Mouse (Mus musculus) megakaryocyte, embryonic 14.5 days (primary cell): Measurements from ENCODE around the gene Myadml2. TPM values are rescaled to one million over a fixed set of nuclear protein-coding genes. Genes with fewer than 3 reads are reported as not detected.
A peak's percentile ranks its signal among the peaks of the same experiment; 100 is the strongest.

Experiments used
- H3K27me3 ChIP-seq: replicated peaks from 2 replicates; pipeline ENCODE3; 2012; ENCODE audit warnings: inconsistent platforms
- H3K36me3 ChIP-seq: replicated peaks from 2 replicates; pipeline ENCODE3; 2012; ENCODE audit warnings: low read length, inconsistent platforms, mixed read lengths
- H3K4me1 ChIP-seq: 2 replicates; pipeline ENCODE4 v1.6.1; 2012; ENCODE audit warnings: inconsistent platforms
- H3K4me3 ChIP-seq: replicated peaks from 2 replicates; pipeline ENCODE3; 2012; ENCODE audit warnings: moderate library complexity, mild to moderate bottlenecking, inconsistent platforms
- H3K9me3 ChIP-seq: 2 replicates; pipeline ENCODE4 v1.6.1; 2012; ENCODE audit warnings: inconsistent platforms
- FLI1 ChIP-seq: IDR thresholded peaks from 2 replicates; pipeline ENCODE4 v1.6.1; 2012; ENCODE audit warnings: low read length, inconsistent platforms, mixed read lengths
- GATA1 ChIP-seq: IDR thresholded peaks from 3 replicates; pipeline ENCODE4 v1.6.1; 2012; ENCODE audit warnings: mixed read lengths, low read length, inconsistent platforms, borderline replicate concordance
- polyA plus RNA-seq: library from polyadenylated mRNA; stranded (reverse); fragments of >175 nt; gene quantifications from 2 replicates; pipeline ENCODE4 v1.2.3, GENCODE M21; 2012; ENCODE audit warnings: low replicate concordance; ENCODE audit not compliant: insufficient read depth

Myadml2 gene
- polyA plus RNA-seq, 1 experiment = 0.44 TPM

GRCm38 (mm10) chr11:120661076-120661460 is 13.1 kb upstream of the Myadml2 start, which contains the start of gene Notum:
TSS of gene Notum (minus strand) at chr11:120661175.
- no peak for TF ChIP-seq GATA1
- TF ChIP-seq FLI1 = no peak
- peak within 1 kb of the TSS; percentile 91 for H3K4me3 ChIP-seq
- H3K36me3 ChIP-seq = no peaks in the 10 kb centered on the region
- peaks cover 45% of the 10 kb centered on the region for H3K4me1 ChIP-seq
- H3K9me3 ChIP-seq = no peaks in the 10 kb centered on the region
- peaks cover 96% of the 10 kb centered on the region for H3K27me3 ChIP-seq

DNA sequence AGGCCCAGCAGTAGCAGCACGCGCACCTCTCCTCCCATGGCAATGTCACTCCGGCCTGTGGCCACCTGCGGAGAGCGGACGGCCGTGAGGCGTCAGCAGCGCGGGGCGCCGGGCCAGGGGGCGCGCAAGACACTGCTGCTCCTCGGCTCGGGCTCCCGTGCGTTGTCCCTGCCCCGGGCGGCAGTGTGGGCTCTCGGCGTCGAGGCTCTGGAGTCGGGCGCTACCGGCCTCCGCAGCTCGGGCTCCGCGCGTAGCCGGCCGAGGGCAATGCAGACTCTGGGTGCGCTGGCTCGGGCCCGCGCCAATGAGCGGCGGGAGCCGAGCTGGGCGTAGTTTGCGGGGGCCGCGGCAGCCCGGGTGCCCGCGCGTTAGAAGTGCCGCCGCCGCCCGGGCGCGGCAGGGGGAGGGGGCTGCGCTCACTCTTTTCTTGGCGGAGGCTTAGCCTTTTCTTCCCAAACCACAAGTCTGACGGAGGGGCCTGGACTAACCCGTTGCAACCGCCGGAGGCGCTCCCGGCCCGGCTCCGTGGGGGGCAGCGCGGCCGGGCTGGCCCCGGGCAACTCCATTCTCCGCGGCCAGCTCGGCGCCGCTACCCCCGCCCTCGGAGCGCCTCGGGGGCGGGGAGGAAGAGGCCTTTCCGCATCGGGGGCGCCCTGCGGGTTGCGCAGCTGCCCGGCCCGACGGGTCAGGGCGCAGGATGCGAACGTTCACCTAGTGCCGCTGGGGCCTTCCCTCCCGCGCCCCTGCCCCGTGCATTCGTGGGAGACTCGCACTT is 12.5 kb upstream of the Myadml2 start:
- peaks cover 98% of the 10 kb centered on the region for H3K27me3 ChIP-seq

GRCm38 (mm10) chr11:120659509-120660300 is 11.7 kb upstream of the Myadml2 start:
- no peaks in the 10 kb centered on the region for H3K9me3 ChIP-seq
- TF ChIP-seq FLI1 (no peak), GATA1 (no peak)
- H3K4me3 ChIP-seq = peak overlapping the region; percentile 91
- H3K27me3 ChIP-seq = peaks cover 95% of the 10 kb centered on the region
- H3K36me3 ChIP-seq = no peaks in the 10 kb centered on the region
- peaks cover 41% of the 10 kb centered on the region for H3K4me1 ChIP-seq

More for the DNA sequence above, 12.5 kb upstream of the Myadml2 start:
- Histone ChIP-seq H3K4me3 (peak overlapping the region; percentile 91), H3K4me1 (peaks cover 43% of the 10 kb centered on the region), H3K9me3 (no peaks in the 10 kb centered on the region), H3K36me3 (no peaks in the 10 kb centered on the region)
- TF ChIP-seq FLI1 (no peak), GATA1 (no peak)

DNA sequence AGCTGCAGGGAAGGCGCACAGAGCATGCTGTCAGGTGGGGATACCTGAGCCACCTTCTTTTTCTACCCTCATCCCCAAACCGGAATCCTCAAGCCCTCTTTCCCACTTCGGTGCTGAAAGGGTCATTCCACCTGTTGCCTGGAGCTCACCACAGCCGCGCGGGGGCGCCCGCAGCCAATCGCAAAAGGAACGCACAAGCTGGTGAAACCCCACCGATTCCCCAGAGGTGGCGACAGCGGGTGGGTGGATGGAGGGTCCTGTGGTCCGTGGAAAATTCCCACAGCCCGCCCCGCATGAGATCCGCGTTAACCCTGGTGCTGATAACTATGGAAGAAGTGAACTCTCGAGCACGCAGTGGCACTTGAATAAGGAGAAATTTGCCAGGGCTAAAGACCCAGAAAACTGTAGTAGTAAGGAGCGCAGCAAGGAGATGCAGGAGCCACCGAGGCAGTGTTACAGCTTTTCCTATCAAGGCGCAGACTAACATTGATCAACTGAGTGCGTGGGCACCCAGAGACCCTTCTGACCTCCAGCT is 11.0 kb upstream of the Myadml2 start:
- peaks cover 49% of the 10 kb centered on the region for H3K4me1 ChIP-seq
- TF ChIP-seq FLI1 (no peak), GATA1 (no peak)
- H3K27me3 ChIP-seq = peaks cover 97% of the 10 kb centered on the region
- peak overlapping the region; percentile 77 for H3K4me3 ChIP-seq
- H3K9me3 ChIP-seq = no peaks in the 10 kb centered on the region
- no peaks in the 10 kb centered on the region for H3K36me3 ChIP-seq

DNA sequence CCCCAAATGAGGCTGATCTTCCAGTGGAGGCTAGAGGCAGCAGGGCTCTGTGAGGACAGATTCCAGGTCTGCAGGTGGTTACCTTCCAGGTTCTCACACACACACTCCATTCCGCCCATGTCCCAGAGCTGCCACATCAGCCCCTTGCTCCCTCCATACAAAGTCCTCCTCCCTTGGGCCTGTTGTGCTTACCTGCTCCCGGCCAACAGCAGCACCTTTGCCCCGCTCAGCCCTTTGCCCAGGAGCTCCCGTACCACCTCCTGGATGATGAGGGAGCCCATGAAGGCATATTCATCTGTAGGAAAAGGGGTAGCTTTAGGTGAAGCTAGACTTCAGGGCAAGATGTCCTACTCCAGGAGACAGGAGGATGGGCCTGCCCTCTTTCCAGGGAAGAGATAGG is 9.3 kb upstream of the Myadml2 start:
- Histone ChIP-seq H3K4me1 (peaks cover 43% of the 10 kb centered on the region), H3K4me3 (no peak overlapping the region), H3K36me3 (no peaks in the 10 kb centered on the region), H3K27me3 (peaks cover 83% of the 10 kb centered on the region), H3K9me3 (no peaks in the 10 kb centered on the region)
- TF ChIP-seq GATA1 = no peak
- no peak for TF ChIP-seq FLI1

GRCm38 (mm10) chr11:120654741-120655140 is 6.8 kb upstream of the Myadml2 start:
- no peaks in the 10 kb centered on the region for H3K36me3 ChIP-seq
- H3K27me3 ChIP-seq = peaks cover 57% of the 10 kb centered on the region
- H3K4me1 ChIP-seq = peaks cover 24% of the 10 kb centered on the region
- no peak overlapping the region for H3K4me3 ChIP-seq
- TF ChIP-seq FLI1 (no peak), GATA1 (no peak)
- H3K9me3 ChIP-seq = no peaks in the 10 kb centered on the region

- TF ChIP-seq GATA1 (no peak), FLI1 (no peak)
- Histone ChIP-seq H3K4me1 (peaks cover 26% of the 10 kb centered on the region), H3K36me3 (no peaks in the 10 kb centered on the region), H3K9me3 (no peaks in the 10 kb centered on the region), H3K27me3 (peaks cover 31% of the 10 kb centered on the region), H3K4me3 (no peak overlapping the region)
Measured at GRCm38 (mm10) chr11:120651872-120652271, 3.9 kb upstream of the Myadml2 start.

- H3K36me3 ChIP-seq = no peaks in the 10 kb centered on the region
- H3K4me1 ChIP-seq = peaks cover 43% of the 10 kb centered on the region
- H3K27me3 ChIP-seq = peaks cover 4% of the 10 kb centered on the region
- no peaks in the 10 kb centered on the region for H3K9me3 ChIP-seq
- peak overlapping the region; percentile 89 for H3K4me3 ChIP-seq
- TF ChIP-seq FLI1 (no peak), GATA1 (no peak)
Measured at GRCm38 (mm10) chr11:120647047-120647830, 719 bp downstream of the Myadml2 start.

DNA sequence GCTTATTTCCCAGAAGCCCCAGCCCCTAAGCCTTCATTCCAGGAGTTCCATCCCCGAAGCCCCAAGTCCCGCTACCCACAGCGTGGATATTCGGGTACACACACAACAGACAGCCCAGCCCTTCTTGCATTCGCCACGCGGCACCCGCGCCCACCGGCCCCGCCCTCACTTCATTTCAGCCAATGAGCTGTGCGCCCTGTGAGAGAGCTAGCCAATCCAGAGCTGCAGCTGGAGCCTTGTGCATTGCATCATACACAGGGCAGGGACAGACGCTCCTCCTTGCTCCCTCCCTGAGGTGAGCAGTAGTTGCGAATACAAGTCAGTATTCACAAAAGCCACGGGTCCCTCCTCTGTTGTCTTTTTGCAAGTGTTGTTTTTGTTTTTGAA is 4.4 kb downstream of the Myadml2 start, which contains the start of gene Pycr1:
Gene Pycr1 (minus strand): TSS at position 169 of the 387 bp plus-strand sequence.
- Histone ChIP-seq H3K9me3 (no peaks in the 10 kb centered on the region), H3K27me3 (peaks cover 10% of the 10 kb centered on the region), H3K4me1 (peaks cover 54% of the 10 kb centered on the region)

More for the DNA sequence above, 4.4 kb downstream of the Myadml2 start, which contains the start of gene Pycr1:
- H3K36me3 ChIP-seq = peaks cover 19% of the 10 kb centered on the region
- peak within 1 kb of the TSS; percentile 93 for H3K4me3 ChIP-seq
- TF ChIP-seq GATA1 (no peak), FLI1 (no peak)
